Mouse (Mus musculus) right cerebral cortex, postnatal 4 days (tissue): ENCODE results near the gene Klhl32.
"Not testable (repeated sequence)": the region's sequence is repeated elsewhere in the genome, so short reads cannot be mapped to it uniquely, and the experiment has no call there.

Experiments
- DNase-seq: peaks from one replicate; pipeline ENCODE4 v3.0.0-alpha.2; 2022

The Klhl32 gene

DNA sequence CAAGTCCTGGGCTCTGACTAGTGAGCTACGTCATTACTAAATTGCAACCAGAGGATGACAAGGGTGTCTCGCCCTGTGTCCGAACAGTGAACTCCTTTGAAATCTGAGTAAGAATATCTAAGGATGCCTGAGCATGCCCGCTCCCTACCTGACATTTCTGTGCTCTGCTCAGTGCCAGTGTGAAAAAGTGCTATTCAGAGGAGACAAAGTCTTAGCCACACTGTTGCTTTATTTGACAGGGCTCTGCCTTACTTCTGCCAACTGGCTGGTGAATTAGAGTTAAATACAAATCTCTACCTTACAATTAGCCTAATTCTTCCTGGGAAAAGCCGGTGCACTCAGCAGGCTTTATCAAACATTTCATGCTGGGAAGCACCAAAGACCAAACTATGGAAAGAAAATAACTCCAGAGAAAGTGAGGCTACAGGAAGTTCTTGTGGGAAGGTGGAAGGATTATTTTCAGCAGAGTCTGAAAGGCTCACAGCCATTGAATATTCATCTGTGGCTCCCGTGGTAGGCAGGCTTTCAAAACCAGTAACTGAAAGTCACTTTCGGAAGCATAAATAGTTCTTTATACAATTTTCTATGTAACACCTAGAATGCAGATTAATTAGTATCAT, 57.1 kb downstream of the Klhl32 start:
- no peak for DNase-seq

DNA sequence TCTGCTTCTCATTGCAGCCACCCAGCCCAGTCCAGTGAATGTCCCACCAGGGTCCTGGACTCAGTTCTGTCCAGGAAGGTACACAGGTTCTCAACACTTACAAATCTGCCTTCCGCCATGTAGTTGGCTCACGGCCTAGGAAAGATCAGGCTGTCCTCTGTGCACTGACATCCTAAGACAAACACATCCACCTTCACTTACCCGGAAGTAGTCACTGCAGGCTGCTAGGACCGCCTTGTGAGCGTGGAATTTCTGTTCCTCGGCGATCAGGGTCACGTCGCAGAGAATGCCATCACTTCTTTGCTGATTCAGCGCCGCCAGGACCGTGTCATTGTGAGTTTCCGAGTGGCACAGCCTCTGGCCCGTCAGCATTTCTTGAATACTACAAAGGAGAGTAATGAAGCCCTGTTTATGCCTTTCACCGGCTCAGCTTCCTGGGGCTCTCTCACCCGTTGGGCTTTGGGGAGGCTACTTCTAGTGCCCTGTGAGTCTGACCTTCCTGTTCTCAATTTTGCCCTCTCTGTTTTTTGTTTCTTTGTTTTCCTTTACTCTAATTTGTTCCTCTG, 58.4 kb downstream of the Klhl32 start:
- no peak for DNase-seq

DNA sequence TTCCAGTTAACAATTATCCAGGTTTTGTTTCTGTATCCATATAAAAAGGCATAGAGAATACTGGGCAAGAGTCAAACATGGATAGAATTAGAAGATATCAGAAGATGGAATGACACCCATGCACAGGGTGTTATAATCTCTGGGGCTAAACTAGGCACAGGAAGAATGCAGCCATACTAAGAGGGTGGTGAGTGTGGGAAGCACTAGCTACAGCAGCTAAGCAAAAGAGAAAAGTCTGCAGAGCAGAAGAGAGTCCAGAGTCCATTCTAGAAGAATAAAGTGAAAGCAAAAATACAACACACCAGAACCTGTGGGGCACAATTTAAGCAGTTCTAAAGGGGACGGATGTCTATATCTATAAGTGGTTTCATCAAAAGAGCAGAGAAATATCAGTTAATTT, 61.6 kb downstream of the Klhl32 start:
- no peak for DNase-seq

DNA sequence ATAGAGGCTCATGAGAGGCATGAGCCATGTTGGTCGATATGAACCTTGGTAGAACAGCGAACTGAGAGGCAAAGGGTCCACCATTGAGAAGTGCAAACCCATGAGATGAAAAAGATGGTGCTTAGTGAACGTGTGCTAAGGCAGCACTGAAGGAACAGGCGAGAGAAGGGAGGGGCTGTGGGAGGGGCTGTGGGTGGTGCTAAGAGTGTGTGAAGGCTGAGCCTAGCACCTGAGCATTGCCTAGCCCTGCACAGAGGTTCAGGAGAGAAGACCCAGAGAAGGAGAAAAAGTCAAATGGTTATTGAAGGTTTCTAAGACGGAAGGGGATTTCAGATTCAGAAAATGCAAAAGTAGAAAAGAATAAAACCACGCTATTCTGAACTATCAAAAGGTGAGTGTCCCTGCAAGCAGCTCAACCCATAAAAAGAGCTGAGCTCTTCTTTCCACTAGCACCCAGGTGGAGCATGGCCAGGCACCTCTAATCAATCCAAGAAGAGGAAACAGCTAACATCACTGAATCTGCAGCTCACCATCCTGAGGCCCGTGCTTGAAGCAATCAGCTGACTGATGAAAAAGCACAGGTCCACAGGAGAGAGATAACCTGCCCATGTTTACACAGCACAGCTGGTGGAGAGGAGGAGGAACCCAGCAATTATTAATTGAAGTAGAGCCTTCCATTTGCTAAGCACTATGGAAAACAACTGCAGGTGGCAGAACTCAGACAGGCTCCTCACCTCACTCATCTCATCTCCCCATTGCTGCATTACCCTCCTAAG, 65.0 kb downstream of the Klhl32 start:
- DNase-seq, result no peak

DNA sequence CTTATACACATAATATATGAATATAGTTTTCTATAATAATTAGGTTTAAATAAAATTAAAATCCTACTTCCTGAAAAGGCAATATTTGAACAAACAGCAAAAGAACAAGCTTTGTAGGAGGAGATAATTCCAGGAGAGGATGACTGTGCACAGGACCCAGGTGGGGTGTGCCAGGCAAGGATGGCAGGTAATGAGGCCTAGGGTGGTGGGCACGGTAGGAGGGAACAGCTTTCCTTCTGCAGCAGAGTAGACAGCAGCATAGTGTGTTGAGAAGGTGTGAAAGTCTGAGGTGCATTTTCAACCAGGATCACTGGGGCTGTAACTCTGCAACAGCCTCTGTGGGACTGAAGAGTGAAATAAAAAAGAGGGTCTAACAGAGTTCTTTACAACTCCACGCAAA, 85.0 kb downstream of the Klhl32 start:
- DNase-seq, result no peak

DNA sequence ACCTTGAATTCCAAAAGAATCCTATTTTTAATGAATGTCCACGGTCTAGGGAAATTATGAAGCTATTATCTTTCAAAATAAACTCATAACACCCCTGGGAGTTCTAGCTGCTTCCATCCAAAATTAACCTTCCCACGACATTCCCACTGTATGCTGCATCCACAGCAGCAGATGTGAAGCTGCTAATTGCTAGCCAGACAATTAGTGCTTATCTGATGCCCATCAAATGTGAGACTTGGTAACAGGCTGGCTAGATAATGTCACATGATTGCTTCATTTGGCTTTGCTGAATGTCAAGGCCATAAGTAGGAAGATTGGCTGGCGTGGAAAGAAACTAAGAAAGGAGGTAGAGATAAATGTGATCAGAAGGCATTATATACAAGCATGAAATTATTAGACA, 85.5 kb downstream of the Klhl32 start:
- DNase-seq, result no peak

DNA sequence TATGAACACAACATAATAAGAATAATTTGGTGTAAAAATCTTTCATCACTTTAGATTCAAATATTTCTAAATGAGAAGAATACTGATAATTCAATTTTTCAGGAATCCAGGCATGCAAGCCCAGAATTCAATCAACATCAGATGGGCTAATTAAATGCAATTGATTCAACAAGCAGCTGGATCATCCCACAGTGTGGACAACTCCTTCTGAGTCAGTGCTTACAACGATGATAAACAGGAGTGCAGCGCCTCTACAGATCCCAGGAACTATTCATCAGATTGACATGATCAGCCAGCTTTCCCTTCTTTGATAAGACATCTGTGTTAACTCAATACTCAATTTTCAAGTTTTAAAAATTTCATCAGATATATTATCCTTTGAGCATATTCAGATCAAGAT, 86.4 kb downstream of the Klhl32 start:
- no peak for DNase-seq

DNA sequence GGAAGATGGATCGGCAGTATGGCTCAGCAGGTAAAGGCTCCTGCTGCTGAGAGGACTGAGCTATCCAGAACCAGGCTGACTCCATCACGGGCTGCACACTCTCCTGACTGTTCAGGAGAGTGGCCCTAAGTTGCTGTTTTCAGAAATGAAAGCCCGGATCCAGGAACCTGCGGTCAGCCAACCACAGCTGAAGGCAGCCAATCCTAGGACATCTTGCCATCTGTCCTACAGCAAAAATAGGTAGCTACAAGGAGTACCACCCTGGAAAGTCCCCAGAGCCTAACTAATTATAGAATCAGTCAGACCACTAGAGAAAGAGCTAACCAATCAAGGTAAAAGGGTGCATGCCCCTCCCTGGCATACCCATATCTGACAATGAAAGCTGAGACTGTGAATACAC, 87.5 kb downstream of the Klhl32 start:
- no peak for DNase-seq

DNA sequence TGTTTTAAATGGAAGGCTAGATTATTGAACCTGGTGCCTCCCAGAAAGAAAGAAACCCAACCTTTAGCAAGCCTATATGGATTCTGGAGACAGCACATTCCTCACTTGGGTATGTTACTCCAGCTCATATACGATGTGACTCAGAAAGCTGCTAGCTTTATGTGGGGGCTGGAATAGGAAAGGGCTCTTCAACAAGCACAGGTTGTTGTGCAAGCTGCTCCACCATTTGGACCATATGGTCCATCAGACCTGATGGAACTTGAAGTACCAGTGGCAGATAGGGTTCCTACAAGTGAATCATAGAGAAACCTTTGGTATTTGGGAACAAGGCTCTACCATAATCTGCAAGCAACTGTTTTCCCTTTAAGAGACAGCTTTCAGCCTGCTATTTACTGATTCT, 92.0 kb downstream of the Klhl32 start:
- DNase-seq, result no peak

DNA sequence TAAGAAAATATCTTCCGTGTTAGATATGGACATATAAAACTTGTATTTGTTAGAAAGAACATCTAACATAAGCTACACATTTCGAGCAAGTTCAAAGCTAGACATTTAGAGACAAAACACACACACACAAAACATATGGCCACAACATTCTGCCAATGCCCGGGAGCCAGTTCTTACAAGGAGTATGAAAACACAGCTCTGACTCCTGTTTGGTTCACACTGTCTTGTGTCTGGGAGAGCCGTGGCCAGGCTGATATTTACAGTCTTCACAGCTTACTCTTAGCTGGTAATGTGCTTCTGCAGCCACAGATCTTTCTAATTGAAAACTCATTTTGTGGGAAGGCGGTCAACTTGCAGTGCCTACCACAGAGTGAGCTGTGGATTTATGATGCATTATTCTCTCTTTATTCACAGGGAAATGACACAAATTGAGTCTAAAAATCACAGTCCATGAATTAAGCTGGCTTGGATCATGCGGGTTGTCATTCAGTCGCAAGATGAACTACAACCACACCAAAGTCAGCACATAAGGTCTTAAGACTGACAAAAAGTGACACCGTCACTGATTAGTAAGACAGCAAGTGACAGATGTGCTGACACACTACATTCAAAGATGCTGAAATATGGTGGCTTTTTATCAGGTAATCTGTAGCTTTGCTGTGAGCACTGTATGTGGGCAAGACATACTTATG, 98.3 kb downstream of the Klhl32 start:
- peak; percentile 11 for DNase-seq

DNA sequence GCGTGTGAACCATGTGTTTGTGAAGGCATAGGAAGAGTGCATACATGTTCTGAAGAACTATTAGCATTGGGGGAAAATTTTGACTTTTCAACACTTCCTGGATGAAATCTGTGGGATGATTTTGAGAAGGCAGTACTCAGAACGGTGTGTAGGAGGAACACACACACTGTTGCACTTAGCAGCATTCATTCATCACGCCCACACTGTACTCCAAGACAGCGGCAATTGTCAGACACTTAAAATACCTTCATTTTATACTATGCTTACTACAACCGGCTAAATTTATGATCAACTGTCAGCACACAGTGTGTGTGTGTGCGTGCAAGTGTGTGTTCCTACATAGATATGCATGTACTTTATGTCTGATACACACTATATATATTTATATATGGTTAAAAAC, 113.8 kb downstream of the Klhl32 start:
- DNase-seq, result no peak

DNA sequence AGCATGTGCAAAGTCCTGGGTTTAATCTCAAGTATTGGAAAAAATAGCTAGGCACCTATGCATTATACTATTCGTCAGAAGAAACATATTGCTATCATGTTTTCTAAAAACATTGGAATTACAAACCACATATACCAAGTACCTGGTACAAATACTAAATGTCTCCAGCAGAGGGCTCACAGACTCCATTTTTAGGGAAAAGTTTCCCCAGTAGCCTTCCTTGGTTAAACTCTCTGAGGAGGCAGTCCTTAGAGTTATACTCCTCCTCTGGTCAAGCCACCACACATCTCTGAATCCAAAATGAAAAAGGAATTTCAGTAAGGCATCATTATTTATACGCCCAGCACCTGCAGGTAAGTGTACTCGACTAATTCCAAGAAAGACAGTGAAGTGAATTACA, 130.1 kb downstream of the Klhl32 start:
- peak; percentile 57 for DNase-seq

DNA sequence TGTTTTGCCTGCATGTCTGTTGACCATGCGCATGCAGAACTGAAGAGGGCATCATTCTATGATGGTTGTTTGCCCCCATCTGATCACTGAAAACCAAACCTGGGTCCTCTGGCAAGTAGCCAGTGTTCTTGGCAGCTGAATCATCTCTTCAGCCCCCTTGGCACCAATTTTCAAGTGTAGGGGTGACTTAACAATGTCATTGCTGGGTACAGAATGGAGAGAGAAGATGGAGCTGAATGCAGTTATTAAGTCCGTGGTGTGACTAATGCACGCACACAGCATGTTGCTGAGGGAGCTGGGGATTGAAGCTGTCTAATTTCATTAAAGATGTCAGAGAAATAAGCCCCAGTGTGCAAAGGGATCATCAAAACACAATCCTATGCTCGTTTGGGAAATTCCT, 135.4 kb downstream of the Klhl32 start:
- DNase-seq, result no peak

DNA sequence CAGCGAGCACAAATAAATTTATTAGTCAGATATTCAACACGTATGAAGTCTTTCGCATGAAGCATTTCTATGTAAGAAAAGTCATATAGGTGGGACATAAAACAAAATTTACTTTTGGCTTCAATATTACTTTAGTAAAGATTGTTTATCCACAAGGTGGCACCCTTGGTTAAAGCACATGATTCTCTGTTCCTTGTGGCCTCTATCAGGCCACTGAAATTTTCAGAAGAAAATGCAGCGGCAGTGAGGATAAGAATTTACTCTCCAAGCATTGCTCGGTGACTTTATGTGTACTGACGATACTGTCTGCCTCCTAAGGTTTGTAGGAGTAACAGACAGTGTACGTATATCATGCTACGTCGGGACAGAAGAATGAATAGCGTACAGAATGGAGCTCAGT, 136.6 kb downstream of the Klhl32 start:
- DNase-seq, result no peak

DNA sequence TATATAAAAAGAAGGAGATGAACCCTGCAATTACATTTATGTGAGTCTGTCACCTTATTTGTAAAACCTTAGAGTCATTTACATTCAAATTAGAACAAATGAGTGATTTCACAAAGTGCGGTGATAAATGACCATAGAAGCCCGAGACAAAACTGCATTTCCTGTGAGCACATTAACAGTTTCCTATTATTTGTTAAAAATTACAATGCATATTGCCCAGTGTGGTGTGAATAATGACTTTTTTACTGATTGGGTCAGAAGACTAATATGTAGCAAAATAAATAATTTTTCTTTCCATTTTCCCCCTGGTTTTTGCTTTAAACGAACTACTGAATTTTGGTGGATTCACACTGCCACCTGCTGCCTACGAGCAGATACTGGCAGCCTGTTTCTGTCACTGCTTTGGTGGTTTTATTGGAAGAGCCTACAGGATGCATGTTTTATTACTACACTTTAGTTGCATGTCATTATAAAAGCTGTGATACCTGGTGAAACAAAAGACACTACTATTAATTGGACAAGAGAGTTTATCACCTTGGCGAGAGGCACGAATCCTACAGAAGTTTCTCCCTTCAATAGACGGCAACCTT, 152.3 kb downstream of the Klhl32 start:
- peak; percentile 47 for DNase-seq

DNA sequence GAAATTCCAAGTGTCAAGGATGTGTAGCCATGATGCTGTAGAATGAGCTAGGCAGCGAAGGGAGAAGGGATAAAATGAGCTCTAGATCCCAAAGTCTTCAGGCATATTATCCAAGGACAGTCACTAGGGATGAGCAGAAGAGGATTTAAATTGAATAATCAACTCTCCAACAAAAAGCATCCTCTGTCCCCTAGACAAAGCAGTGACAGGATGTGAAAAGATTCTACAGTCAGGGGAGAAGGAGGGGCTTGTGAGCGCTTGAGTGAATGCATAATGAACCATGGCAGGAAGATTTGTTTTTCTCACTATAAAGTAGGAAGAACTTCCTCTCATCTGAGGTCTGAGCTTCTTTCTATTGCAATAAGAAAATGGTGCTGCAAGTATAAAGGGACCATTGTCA, 170.8 kb downstream of the Klhl32 start:
- DNase-seq, result no peak

DNA sequence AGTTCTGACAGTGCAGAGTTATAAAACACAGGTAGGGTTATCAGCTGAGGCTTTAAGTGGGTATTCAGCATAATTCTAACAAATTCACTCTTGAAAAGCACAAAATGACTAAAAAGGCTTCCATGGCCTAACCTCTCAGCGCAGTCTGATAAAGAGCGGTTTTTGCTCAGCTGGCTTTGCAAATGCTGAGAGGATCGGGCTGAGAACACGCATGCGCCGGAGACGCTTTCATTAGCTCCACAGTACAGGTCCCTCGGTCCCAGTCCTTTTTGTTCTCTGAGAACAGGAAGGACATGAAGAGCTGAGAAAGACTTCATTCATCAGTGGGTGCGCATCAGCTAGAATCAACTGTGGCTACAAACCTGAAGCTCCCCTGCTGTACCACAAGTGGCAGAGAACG, 180.9 kb downstream of the Klhl32 start:
- peak; percentile 15 for DNase-seq

DNA sequence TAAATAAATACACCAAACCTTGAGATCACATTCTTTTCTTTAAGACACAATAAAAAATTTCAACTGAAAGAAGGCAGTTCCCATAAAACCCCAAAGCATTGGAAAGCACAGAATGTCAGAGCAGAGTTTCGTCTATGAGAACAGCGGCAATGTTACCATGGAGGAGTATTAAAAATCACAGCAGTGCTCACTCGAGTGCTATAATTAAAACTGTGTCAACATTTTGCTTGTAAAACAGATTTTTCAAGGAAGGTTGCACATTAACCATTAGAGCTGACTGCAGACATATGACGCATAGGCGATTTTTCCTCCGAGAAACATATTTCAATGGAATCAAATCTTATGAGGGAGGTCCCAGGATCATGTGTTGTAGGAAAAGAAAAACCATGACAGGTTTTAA, 191.7 kb downstream of the Klhl32 start:
- DNase-seq, result no peak

DNA sequence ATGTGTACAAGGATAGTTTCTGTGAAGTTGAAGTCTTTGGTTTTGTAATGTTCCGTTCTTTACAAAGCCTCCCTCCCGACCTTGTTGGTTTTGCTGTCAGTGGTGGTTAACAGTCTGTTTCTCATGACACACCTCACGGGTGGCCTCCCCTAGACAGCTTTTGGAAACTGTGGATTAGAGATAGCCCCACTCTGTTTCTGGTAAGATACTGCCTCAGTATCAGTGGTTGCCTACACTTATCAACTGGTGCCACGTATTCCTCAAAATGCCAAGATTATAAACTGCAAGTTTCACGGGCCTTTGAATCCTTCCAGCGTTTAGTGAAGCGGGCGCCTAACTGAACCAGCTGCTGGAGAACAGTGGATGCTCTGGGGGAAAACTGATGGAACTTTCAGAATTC, 206.2 kb downstream of the Klhl32 start:
- DNase-seq, result not testable (repeated sequence)

DNA sequence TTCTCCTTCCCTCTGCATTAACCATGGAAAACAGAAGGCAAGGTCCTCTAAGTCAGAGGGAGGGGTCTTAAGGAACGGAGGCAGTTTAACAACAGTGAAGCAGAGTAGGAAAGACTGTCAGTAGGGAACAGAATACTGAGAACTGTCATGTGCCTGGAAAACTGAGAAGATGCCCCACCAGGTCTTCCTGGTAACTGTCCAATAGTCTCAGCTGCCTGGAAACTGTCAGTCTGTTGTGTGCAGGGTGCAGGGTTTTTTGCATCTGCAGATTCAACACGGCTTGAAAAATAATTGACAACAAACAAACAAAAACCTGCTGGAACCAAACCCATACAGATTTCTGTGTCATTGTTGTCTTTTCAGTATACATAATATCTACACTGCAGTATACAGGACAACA, 208.6 kb downstream of the Klhl32 start:
- DNase-seq, result no peak

DNA sequence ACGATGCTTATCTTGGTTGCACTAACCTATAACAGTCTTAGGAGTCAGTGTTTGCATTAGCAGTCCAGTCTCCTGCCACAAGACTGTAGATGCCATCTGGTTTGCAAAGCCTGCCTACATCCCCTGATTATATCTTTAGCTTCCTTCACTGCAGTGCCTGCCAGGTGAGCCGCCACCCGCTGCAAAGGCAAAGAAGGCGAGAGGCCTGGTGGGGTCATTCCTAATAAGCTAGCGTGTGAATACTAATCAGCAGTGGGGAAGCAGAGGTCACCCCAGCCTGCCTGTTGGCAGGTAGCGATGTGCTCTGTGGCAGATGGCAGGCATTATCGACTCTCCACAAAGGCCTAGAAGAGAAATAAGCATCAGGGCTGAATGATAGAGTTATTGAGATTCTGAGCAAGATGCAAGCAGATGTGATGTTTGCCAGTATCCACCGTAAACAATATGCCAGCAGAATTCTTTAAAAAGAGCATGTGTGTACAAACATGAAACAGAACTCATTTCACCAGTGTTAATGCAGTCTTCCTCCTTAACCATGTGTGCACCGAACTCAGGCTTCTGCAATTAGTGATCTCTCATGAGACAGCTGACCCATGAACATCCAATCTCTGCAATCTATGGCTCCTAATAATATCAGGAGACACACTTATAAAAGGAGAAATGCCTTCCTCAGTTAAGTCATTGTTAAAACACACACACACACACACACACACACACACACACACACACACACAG, 219.6 kb downstream of the Klhl32 start:
- DNase-seq, result no peak

DNA sequence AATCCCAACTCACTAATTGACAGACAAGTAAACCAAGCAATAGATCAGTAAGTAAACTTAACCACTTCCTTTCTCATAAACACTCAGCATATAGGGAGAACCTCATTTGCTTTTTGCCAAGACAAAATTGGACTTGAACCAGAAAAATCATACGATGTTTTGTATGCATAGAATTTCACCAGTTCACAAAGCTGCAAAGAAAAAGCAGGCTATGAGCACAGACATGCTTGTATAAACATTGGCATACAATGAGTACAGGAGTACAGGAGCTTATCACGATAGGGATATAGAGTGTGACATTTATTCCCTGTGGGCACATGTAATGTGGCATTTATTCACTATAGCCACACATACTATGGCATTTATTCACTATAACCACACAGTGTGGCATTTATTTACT, 220.5 kb downstream of the Klhl32 start:
- no peak for DNase-seq

DNA sequence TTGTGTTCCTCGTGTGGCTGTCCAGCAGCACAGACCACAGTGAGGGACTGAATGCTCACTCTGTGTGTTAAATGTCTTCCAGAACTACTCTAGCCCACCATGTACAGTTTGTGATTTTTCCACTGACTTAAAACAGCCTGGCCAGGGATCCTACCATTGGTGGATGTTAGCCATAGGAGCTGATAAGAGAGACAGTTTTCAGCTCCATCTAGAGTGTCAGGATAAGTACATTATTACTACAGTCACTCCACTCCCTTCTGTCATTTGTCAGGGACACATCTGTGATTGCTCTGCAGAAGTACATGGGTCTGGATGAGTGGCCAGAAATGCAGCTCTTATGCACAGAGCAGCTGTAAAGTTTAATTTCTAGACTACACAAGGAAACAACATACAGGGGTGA, 223.1 kb downstream of the Klhl32 start:
- no peak for DNase-seq
